Mouse (Mus musculus) neutrophil, adult 83 days (primary cell): ENCODE results near the gene Comtd1. TPM values are rescaled to one million over a fixed set of nuclear protein-coding genes. Genes with fewer than 3 reads are reported as not detected.

Experiments
- total RNA-seq, 2 experiments: library from RNA; stranded (reverse); gene quantifications; one replicate each; pipeline ENCODE4 v1.2.4; 2023

The Comtd1 gene
- 10 to 100 TPM; 29.4 to 38.1 TPM for total RNA-seq

GRCm38 (mm10) chr14:21848166-21849154 lies at the start of gene Comtd1:
Gene Comtd1 (minus strand): TSS chr14:21848977.

GRCm38 (mm10) chr14:21824938-21825337 lies 23.8 kb downstream of the Comtd1 start, which contains the start of gene Vdac2:
Gene Vdac2 (plus strand): TSS chr14:21825238.

Other genes starting within 250 kb of the Comtd1 start
- not detected for gene Dupd1, start 134.4 kb downstream of the Comtd1 start, total RNA-seq
- 10 to 100 TPM; 34.9 to 46.9 TPM for gene Samd8, start 98.4 kb downstream of the Comtd1 start, total RNA-seq
- gene Dusp13, start 97.8 kb downstream of the Comtd1 start, total RNA-seq, result not detected
- gene Vdac2, start 23.7 kb downstream of the Comtd1 start, total RNA-seq, result 100 to 1,000 TPM; 164 TPM
- 1 to 10 TPM; 2.0 to 2.1 TPM for gene Zfp503, start 140.6 kb upstream of the Comtd1 start, total RNA-seq
- gene Lrmda, start 170.7 kb upstream of the Comtd1 start, total RNA-seq, result 10 to 100 TPM; 15.0 to 19.5 TPM